Mouse (Mus musculus): ENCODE measurements at regions not wholly inside any gene's neighbourhood (a gene's known extent, or its start where the extent isn't known, plus 50 kb on each side); places are given as distances from the start of the nearest gene placed in this dataset.

DNA sequence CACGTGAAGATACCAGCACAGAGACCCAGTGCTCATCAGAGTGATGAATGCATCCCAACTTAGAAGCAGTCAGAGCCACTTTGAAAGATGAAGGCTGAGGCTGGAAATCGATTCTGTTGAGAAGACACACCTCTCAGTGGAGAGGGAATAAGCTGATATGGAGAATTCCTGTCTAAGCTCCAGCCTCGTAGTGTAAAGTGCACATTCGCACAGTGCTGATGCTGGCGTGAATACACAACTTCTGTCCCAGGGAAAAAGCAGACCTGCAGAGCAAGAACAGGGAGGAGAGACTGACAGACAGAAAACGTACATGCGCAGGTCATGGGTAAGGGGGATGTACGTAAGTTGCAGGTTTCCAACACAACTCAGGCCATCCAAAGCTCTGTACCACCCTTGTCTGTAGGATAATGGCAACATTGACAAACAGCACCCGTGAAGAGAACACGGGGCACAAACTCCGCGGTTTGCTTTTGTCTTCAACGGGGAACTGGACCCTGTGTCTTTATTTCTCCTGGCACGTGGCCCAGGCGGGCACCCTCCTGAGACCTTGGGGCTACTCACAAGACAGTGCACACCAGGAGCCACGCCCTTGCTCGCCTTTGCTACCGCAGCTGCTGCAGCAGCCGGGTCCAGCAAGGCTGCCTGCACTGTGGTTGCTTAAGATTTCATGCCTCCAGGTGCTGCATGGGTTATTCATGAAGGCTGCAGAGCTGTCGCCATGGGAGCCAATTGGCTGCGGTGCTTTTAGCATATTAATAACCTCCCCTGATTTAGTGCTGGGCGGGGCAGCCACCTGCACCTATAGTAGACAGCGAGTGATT is 434.3 kb downstream of the Cmpk2 start:
- DNase-seq (ENCODE audit: low read depth, low spot score), result peak; percentile 14

DNA sequence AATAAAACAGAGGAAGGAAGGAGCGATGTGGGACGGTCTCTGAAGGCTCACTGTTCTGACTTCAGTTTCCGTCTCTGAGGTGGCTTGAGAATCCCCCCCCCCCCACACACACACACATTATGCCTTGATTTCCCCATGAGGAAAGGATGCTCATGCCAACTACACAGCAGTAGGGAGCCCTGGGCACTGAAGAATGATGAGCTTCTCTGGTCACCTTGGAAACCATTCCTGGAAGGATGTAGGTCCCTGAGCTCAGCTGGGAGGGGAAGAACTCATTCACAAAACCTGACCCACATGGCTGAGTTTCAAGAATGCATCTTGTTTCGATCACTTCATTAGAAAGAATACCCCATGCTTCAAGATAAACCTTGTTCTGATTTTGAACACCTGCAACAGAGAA is 422.2 kb downstream of the Cmpk2 start:
- DNase-seq (ENCODE audit: low read depth, low spot score), result no peak

DNA sequence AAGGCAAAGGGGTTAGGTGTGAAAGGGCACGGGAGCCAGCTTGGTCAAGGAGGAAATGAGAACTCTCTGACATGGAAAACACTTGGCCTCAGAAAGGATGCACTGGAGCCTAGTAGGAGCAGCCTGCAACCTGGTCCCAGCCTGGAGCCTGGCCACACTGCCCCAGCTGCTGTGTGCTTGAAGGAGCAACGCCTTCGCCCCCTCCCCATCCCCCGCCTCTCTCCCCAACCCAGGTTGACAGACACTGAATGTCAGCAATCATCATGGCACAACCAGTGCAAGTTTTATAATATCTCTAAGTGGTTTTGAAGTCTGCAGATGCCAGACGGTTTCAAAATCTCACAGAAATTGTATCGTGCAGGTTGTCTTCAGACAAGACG is 417.6 kb downstream of the Cmpk2 start:
- DNase-seq (ENCODE audit: low read depth, low spot score), result no peak

DNA sequence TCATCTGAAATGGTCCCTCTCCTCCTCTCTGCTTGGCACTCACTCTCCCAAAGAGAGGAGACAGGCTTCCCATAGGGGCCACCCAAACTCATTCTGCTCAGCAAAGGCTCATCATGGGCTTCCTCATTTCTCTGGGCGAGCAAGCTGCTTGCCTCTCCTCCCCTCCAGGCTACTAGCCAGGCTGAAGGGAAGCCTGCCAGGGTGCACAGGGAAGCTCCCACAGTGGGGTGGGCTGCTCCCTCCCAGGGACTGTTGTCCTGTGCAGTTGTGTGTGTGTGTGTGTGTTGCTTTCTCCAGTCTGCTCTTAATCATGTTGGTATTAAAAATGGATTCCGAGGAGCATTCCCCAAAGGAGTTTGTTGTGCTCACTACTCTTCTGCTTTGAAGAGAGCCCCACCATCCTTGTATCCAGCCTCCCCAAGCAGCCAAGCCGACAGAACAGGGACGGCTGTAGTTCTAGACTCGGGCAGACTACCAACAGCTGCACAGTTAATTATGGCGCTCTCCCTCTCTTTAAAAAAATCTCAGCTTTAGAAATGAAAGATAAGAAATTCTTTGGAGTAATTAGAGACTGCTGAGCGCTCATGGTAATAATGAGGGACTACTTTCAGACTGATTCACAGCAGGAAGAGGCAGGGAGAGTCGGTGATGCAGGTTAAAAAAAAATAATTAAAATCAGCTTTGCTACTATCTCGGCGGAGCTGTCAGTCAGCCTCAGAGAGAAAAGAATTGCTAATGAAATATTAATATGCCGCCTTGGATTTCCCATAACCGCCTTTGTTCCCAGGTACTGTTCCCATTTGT is 417.0 kb downstream of the Cmpk2 start:
- DNase-seq (ENCODE audit: low read depth, low spot score), result no peak

DNA sequence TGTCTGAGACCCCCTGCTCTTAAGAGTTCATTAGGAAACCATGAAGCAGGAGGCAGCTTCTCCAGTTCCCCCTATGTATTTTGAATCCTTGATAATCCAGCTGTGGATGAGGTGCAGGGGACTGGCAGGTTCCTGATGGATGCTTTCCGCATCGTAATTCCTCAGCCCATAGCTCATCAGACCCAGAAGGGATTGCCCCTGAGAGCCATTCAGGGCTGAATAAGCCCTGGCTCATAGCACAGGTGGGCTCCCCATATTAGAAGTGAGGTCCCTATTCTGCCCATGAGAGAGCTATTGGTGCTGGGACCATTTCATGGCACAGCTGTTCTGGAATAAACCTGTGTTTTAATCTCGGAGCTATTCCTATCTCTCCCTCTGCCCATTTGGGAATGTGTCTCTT is 416.1 kb downstream of the Cmpk2 start:
- no peak for DNase-seq (ENCODE audit: low read depth, low spot score)

DNA sequence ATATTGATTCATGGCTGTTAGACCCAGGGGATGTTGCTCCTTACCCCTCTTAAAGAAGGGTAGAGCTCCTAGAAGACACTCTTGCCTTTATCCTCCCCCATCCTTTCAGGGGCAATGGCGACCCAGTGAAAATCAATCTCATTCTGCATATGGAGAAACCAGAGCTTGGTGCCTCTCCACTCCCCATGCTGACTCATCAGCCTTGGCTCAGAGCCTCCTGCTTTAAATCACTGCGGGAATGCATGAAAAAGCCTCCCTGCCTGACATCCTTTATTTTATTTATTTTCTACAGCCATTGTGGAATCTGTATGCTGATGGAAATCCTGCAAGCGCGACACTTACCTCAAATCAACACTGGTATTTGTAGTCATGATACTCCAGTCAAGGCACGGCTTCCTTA is 415.2 kb downstream of the Cmpk2 start:
- no peak for DNase-seq (ENCODE audit: low read depth, low spot score)

DNA sequence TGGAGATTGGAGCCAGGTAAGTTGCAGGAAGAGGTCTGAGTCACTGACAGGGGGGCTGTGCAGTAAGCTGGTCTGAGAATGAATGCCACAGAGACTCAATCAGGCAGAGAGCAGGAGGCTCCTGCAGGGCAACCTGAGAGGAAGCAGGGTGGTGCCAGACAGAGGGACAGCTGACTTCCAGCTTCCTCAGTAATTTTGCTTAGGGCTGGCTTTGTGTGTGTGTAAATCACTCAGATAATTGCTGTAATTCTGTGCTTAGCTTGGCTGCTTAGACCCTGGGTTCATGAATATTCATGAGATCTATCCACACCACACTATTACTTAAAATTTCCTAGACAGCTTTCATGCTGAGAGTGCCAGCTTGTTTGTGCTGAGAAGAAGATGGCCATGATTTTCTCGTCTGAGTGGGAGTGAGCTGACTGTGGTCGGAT is 408.7 kb downstream of the Cmpk2 start:
- DNase-seq (ENCODE audit: low read depth, low spot score), result no peak

DNA sequence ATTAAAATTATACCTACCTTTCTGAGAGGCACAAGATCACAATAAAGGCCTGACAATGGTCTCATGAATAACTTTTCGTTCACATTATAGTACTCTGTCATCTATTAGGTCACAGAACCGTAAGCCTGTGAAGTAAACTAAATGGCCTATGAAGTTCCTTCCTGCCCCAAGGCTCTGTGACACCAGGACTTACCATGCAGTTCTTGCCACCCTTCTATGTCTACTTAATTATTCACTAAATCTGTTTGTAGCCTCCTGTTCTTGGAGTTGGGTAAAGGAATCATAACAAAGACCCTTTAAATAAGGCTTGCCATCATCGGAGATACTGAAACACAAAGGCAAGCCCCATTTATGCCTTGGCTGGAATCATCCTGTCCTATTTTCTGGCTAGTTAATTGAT is 408.3 kb downstream of the Cmpk2 start:
- DNase-seq (ENCODE audit: low read depth, low spot score), result no peak

DNA sequence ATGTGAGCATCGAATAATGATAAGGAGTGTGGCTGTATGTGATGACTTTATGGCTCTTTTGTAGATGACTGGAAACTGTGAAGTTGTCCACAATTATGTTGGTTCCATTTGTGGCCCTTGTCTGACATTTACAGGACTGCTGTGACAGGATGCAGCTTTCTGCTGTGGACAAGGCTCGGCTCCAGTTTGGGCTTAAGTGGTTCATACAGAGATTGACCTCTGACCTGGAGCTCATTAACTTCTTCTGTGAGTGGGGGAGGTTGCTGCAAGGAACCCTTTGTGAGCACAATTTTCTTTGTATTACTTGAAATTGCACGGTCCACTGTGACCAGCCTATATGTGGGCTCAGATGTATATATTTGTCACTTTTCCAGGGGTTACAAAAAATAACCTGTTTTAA is 403.5 kb downstream of the Cmpk2 start:
- DNase-seq (ENCODE audit: low read depth, low spot score), result no peak

DNA sequence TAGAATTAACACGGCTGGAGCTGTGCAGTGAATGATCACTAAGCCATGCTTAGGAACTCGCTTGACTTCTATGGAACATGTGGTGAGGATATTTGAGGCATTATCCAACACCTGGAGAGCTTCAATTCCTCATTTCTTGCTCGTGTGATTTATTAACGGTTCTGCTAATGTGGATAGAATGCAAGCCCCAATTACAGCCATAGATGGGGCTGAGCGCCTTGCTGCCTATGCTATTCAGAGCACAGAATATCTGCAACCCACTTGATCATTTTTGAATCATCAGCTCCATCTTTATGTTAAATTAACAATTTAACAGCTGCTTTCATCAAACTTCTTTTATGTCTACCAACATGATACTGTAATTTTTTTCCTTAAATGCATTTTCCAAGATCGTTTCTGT is 398.7 kb downstream of the Cmpk2 start:
- no peak for DNase-seq (ENCODE audit: low read depth, low spot score)

DNA sequence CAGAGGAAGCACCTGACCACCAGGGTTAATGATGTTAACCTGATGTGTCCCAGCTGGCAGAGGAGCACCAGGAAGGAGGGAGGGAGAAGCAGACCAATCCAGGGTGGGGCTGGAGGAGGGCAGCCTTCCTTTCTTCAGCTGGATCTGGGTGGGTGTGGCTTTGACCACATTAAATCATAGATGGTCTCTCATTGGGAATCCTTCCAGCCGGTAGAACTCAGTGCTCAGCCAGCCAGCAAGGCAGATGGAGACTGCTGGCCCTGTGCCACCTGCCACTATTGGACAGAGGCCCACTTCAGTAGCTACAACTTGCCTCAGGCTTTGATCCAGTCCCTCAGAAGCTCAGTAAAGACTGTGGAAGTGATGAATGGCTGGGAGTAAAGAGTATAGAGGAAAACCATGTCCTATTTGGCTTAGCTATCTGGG is 386.1 kb downstream of the Cmpk2 start:
- no peak for DNase-seq (ENCODE audit: low read depth, low spot score)

DNA sequence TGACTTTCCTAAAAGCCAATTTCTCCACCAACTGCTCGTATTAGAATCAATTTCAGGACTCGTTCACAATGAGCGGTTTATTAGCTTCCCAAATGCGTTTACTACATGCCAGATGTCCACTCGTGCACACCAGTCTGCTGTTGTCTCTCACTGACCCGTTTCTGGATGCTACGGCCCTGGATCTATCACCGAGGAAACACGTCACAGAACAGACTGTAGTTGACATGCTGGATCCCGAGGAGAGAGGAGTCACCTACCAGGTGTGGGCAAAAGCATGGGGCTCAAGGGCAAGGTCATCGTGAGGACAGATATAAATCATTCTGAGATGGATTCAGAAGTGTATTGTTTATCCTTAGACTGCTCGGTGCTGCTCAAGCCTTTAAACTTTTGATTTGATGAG is 375.9 kb downstream of the Cmpk2 start:
- no peak for DNase-seq (ENCODE audit: low read depth, low spot score)

DNA sequence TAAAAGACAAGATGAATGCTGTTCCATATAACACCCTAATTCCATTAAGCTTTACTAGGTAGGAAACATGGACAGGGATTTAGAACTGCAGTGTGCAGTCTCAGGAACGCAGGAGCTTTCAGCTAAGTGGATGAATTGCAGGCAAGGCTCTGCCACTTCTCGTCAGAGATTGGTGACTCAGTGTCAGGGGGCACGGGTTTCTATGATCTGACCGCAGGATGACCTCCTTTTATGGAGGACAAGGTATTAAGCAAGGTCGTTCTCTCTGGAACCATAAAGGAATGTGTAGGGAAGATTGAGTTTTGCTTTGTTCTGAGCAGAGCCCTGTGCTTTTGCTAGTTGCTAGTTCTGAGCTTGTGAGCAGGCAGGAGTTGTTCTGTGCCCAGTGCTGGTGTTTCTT is 373.7 kb downstream of the Cmpk2 start:
- no peak for DNase-seq (ENCODE audit: low read depth, low spot score)

DNA sequence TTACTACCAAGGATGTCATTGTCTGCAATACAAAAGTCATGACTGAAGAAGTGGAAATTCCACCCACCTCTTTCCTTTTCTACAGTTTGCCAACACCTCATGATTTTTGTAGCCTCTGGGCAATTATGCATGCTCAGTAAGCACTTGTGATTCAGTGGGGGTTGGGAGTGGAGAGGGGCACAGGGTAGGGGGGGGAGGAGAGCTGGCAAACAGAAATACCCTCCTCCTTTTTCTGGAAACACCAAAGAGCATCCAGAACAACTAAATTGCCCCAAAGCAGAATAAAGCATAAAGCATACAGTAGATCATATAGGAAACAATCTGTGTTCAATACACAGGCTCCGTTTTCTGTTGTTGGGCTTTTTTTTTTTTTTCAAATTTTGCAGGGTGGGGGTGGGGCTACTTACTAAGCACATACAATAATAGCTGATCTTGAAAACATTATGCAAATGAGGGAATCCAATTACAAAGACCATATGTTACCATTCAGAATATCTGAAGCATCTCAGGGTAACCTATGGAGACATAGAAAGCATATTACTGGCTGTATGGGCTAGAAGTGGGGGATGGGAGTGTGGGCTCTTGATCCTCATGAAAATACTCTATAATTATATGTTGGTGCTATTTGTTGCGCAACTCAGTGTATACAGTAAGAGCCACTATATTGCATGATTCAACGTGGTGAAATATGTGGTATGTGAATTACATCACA is 352.4 kb downstream of the Cmpk2 start:
- DNase-seq (ENCODE audit: low read depth, low spot score), result no peak

DNA sequence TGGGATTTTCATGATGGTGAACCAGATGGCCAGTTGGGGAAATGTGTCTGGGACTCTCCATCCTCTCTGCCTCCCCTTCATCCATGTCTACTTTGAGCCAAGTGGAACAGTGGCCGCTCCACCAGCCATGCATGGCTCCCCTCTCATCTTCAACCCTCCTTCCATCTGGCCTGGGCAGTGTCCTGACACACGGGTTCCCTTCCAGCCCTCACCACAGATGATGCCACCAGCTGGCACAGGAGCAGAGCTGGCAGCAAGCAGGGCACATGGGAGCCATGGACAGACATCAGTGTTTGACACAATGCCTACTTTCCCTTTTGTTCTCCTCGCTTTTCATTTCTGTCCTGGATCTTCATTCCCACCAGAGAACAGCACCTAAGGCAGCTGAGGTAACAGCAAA is 348.9 kb downstream of the Cmpk2 start:
- DNase-seq (ENCODE audit: low read depth, low spot score), result no peak

DNA sequence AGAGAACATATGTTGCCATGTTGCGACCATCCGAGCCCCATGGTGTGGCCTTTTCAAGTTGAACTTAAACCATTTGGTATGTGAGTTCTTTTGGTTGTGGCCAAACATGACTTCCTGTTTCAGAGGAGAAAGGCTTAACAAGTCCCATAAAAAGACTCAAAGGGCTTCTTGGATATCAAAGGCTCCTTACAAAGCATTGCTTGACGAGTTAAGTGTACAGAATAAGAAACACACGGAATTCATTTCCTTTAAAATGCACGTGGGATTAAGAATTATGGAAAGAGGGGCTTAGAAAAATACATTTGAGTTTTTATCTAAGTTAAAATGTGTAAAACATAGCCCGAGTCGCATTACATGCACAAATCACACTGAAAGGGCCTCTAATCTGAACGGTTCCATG is 346.8 kb downstream of the Cmpk2 start:
- no peak for DNase-seq (ENCODE audit: low read depth, low spot score)

DNA sequence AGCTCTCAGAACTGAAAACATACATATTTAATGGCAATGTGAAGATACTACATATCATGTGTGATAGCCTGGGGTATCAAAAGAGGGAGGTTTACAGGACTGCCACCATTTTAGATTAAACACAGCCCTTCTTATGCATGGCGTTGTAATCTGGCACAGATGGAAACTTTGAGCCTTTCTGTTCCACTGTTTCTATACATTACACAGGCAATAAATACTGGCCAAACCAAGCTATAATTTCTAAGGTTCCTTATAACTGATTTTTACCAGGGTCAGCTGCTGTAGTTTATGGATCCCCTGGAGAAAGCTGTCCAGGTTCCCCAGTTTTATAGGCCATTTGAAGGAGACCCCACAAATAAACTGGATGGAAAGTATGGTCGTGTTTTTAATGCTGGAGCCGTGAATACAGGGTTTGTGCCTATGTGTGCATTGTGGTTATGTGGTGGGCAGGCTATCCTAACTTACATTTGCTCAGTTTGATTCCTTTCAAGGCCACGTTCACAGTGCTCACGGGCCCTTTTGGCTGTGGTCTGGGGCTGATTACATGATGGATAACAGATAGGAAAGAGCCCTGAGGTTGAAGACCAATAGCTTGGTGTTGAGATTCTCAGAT is 341.7 kb downstream of the Cmpk2 start:
- no peak for DNase-seq (ENCODE audit: low read depth, low spot score)

DNA sequence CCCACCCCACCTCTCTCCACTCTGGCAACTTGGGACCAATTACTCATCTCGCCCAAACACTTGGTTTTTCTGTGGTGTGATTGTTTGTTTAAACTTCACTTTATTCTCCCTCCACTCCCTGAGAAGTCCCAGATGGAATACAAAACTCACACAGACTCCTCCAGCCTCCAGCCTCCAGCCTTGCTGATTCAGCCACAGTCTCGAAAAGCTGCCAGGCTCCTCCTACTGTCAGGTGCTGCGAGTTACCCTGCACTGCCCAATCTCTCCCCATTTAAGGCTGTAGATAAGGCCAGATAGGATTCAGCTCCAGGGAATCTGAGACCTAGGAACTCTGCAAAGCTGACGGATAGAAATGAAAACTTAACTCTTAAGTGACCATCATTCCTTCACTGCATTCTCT is 340.7 kb downstream of the Cmpk2 start:
- DNase-seq (ENCODE audit: low read depth, low spot score), result no peak

DNA sequence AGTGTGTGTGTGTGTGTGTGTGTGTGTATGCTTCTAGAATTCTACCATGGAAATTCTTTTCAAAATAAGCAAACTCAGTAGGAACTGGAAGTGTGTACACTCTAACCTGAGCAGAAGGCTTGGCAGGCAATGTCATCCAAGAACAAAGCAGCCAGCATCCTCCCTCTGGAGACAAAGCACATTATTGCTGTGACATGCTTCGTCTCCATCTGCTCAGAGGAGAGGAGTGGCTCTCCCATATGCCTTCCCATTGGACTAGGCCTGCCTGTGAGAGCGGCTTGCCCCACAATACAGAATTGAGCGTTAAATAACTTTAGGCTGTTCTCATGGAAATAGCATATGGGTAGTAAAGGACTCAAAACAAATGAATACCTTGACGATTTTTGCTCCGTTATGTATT is 333.5 kb downstream of the Cmpk2 start:
- DNase-seq (ENCODE audit: low read depth, low spot score), result no peak

DNA sequence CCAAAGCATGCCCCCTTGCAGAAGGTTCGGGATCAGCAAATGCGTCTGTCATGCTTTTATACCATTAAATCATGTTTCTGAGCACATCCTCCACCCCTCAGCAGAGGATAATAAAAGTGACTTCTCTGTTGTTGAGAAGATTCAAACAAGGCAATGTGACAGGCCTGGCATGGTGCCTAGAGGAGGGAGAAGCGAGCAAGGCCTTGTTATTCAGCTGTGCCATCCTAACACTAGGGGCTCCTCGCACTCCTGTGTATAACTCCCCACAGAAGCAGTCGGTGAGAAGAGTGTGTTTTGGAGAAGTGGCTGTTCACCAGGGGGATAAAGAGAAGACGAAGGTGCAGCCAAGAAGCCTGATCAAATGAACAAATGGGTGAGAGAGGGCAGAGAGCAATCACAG is 330.3 kb downstream of the Cmpk2 start:
- DNase-seq (ENCODE audit: low read depth, low spot score), result no peak

DNA sequence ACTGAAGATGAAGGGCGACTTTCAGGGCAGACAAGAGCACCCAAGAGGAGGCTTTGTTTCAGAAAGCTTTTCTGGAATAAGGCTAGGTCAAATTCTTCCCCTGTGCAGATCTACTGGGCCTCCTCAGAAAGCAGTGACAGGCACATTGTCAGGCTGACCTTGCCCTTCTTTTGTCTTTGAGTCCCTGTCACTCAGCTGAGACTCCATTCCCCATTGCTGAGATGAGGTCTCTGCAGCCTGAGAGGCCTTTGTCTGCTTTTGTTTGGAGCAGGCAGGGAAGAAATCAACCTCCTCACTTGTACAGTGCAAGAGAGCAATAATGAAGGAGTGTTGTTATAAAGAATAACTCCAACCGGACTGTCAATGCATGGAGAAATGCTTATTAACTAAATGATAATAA is 327.4 kb downstream of the Cmpk2 start:
- peak; percentile 27 for DNase-seq (ENCODE audit: low read depth, low spot score)

DNA sequence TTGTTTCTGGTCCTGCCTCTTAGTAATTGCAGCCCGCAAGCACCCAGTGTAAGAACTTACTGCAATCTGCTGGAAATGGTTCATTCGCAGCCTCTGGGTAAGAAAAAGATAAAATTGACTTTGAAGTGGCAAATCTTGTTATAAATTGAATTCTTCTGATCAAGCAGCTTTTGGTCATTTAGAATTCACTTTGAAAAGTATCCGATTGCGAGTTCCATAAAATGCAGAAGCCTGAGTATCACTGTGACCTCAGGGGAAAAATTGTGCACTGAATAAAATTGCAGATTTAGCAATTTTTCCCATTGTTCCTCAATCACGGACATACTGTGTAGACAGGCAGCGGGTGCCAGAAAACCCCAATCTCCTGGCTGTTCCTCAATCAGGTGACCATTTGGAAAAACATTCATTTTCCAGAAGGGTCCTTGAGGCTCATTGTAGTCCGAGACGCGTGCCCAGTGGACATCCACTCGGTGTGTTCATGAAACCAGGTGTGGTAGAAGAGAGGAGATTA is 320.4 kb downstream of the Cmpk2 start:
- DNase-seq (ENCODE audit: low read depth, low spot score), result no peak

Measured in ZHBTc4 (cell line).